ENCODE assay signal across 23 mouse cellular contexts in genomic region chr6:67436295-67436694, GRCm38 (mm10). TPM values are rescaled to one million over a fixed set of nuclear protein-coding genes. Genes with fewer than 3 reads are reported as not detected.
DNase-seq lines count a peak whose midpoint lies in the region; TF ChIP-seq lines count a peak whose summit lies in the region.
"Had no signal": no experiment of that assay in that cellular context is flagged by ENCODE, and none has a peak within 500 bp of the region (broad histone marks: within the 10 kb centered on the region; RNA-seq: fewer than 3 reads in every experiment).

No protein-coding gene starts in this region.

- no peak overlapping the region for H3K27ac ChIP-seq in layer of hippocampus, adult 2 months
- H3K27ac ChIP-seq: embryonic facial prominence, embryonic 15.5 days; forebrain, embryonic 10.5 days; hindbrain, embryonic 10.5 days; hindbrain, embryonic 14.5 days had no signal

- DNase-seq in layer of hippocampus, adult 2 months (ENCODE audit: low spot score in 2 of 2), result no peak
- no peak for DNase-seq in layer of hippocampus, postnatal 14 days (ENCODE audit: low spot score in 2 of 2)
- peak; percentile 20 for DNase-seq in thymus, postnatal 14 days
- DNase-seq in thymus, adult 18-20 months, result no peak
- peak; percentile 56 for DNase-seq in adipocyte (ENCODE audit: low spot score)
- no peak for DNase-seq in right cerebral cortex, adult 2 months (ENCODE audit: low spot score in 2 of 2)
- DNase-seq: adrenal gland, adult 8-10 months; cerebellum, adult 11 months; cerebellum, adult 8-10 months; cerebellum, postnatal 14 days; embryo, embryonic 11 days; gastrocnemius, postnatal 10 days had no signal

- TF ChIP-seq CTCF in layer of hippocampus, adult 2 months (conservative IDR thresholded peaks at IDR 0.05), result peak; percentile 65

- H3K4me3 ChIP-seq in layer of hippocampus, adult 2 months, result no peak overlapping the region
- H3K4me3 ChIP-seq: embryonic facial prominence, embryonic 15.5 days; erythroblast, embryonic 14.5 days; forebrain, embryonic 10.5 days; heart, embryonic 12.5 days; hindbrain, embryonic 10.5 days had no signal

RNA-seq across cellular contexts. Expression of gene Il23r, which starts 55.4 kb away (rescaled TPM):
- total RNA-seq in layer of hippocampus, adult 2 months (2021), result not detected
- under 1 TPM in 1 of 2 experiments, not detected in 1; 0.29 TPM for total RNA-seq in layer of hippocampus, postnatal 14 days (2021)
- total RNA-seq: common myeloid progenitor, adult 5-6 weeks; gastrocnemius, postnatal 10 days; gastrocnemius, postnatal 4 days; heart, adult 8-10 months; heart, postnatal 25 days; MEL had no signal

Comparison
In these comparisons a context has a peak if more than half of its experiments do, and no peak if none do; other contexts are left out.
1. DNase-seq: peak in thymus, postnatal 14 days (single experiment) and adipocyte (single experiment); none in layer of hippocampus, adult 2 months (0 of 2), layer of hippocampus, postnatal 14 days (0 of 2), thymus, adult 18-20 months (0 of 2) and right cerebral cortex, adult 2 months (0 of 2).